Mouse (Mus musculus) myocyte (in vitro differentiated cells): ENCODE measurements around the gene Gm13275.
"Not testable (repeated sequence)": the region's sequence is repeated elsewhere in the genome, so short reads cannot be mapped to it uniquely, and the experiment has no call there.

Experiments
- POLR2A ChIP-seq: IDR thresholded peaks from one replicate; pipeline ENCODE4 v1.6.1; 2011; ENCODE audit warnings: low read depth, mild to moderate bottlenecking, control low read depth, moderate library complexity; ENCODE audit not compliant: insufficient read length
- TCF12 ChIP-seq: IDR thresholded peaks from one replicate; pipeline ENCODE4 v1.6.1; 2011; ENCODE audit warnings: mild to moderate bottlenecking, control low read depth; ENCODE audit not compliant: poor library complexity, insufficient read depth, severe bottlenecking
- TCF3 ChIP-seq: IDR thresholded peaks from one replicate; pipeline ENCODE4 v1.6.1; 2011; ENCODE audit warnings: low read depth, control low read depth; ENCODE audit not compliant: insufficient read length

DNA sequence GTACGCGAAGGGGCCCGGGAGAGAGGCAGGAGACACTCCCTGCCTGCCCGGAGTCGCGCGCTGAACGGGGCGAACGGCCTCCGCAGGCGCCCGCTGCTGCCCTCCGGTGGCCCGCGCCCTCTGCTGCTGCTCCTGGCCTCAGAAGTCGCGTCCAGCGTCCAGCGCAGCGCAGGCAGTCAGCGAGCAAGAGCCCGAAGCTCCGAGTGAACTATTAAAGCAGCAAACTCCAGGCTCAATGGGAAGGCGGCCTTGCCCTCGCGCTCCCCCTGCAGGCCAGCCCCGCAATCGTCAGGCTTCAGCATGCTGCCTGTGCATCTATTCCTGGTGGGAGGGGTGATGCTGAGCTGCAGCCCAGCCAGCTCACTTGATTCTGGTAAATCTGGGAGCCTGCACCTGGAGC lies 14.7 kb upstream of the Gm13275 start, which contains the start of gene Gm13272:
- not testable (repeated sequence) for TF ChIP-seq TCF3, POLR2A, TCF12
